Mouse (Mus musculus) ES-E14 (cell line): ENCODE data around the gene Irs1. TPM values are rescaled to one million over a fixed set of nuclear protein-coding genes. Genes with fewer than 3 reads are reported as not detected.

Source experiments
- DNase-seq: peaks from one replicate; pipeline ENCODE4 v3.0.0-alpha.2; 2013; ENCODE audit warnings: low read depth, low spot score
- H3K27ac ChIP-seq: 2 replicates; pipeline ENCODE4 v1.5.1; 2012; ENCODE audit warnings: low read depth, mild to moderate bottlenecking, low read length, moderate library complexity, mixed read lengths; ENCODE audit not compliant: poor library complexity, insufficient read depth, severe bottlenecking
- H3K36me3 ChIP-seq: 2 replicates; pipeline ENCODE4 v1.6.1; 2012; ENCODE audit warnings: mild to moderate bottlenecking, low read length, moderate library complexity, mixed read lengths; ENCODE audit not compliant: control insufficient read depth, poor library complexity, insufficient read depth, severe bottlenecking
- H3K4me1 ChIP-seq, 2 experiments: fragments of 150-350 bp in 1 of 2; sonication (generic) in 1 of 2; 2 replicates each; pipeline ENCODE4 v1.6.1; 2012; ENCODE audit warnings: low read length in 2 of 2, mild to moderate bottlenecking in 1 of 2, mixed read lengths in 1 of 2; ENCODE audit not compliant: control insufficient read depth in 2 of 2, insufficient read depth in 2 of 2, poor library complexity in 1 of 2
- H3K4me3 ChIP-seq, 2 experiments: fragments of 150-350 bp in 1 of 2; sonication (generic) in 1 of 2; 2 replicates each; pipeline ENCODE4 v1.5.1; 2012; ENCODE audit warnings: low read length in 2 of 2, low read depth in 1 of 2, mild to moderate bottlenecking in 1 of 2, mixed read lengths in 1 of 2; ENCODE audit not compliant: insufficient read depth in 1 of 2, poor library complexity in 1 of 2, severe bottlenecking in 1 of 2
- H3K9ac ChIP-seq: 2 replicates; pipeline ENCODE4 v1.6.1; 2012; ENCODE audit warnings: low read depth, mild to moderate bottlenecking, low read length, mixed read lengths; ENCODE audit not compliant: poor library complexity, insufficient read depth, severe bottlenecking
- H3K9me3 ChIP-seq: fragments of 150-350 bp; sonication (generic); 2 replicates; pipeline ENCODE4 v1.6.1; 2012; ENCODE audit warnings: low read depth, mild to moderate bottlenecking, low read length; ENCODE audit not compliant: control insufficient read depth, insufficient read depth
- CHD2 ChIP-seq: IDR thresholded peaks from 2 replicates; pipeline ENCODE4 v1.6.1; 2014; ENCODE audit warnings: mild to moderate bottlenecking, low read depth, low read length, inconsistent platforms
- HCFC1 ChIP-seq: IDR thresholded peaks from 2 replicates; pipeline ENCODE4 v1.6.1; 2012; ENCODE audit warnings: low read length, inconsistent platforms, borderline replicate concordance; ENCODE audit not compliant: insufficient read depth
- MAFK ChIP-seq: IDR thresholded peaks from 2 replicates; pipeline ENCODE4 v1.6.1; 2014; ENCODE audit warnings: mild to moderate bottlenecking, low read depth, low read length, inconsistent platforms; ENCODE audit not compliant: insufficient read depth
- ZC3H11A ChIP-seq: IDR thresholded peaks from 2 replicates; pipeline ENCODE4 v1.6.1; 2012; ENCODE audit warnings: low read depth, mild to moderate bottlenecking, inconsistent platforms, low read length, borderline replicate concordance
- ZNF384 ChIP-seq: IDR thresholded peaks from 2 replicates; pipeline ENCODE4 v1.6.1; 2012; ENCODE audit warnings: low read depth, low read length, inconsistent platforms
- in situ Hi-C, 2 experiments: fragments of 600-800 bp; cut with MboI; formaldehyde crosslinking; loops; one replicate each; pipeline ENCODE4 v1.15.1; 2025; ENCODE audit warnings: low sequenced_read_pairs in 2 of 2, inconsistent platforms in 1 of 2; ENCODE audit not compliant: unreplicated experiment in 2 of 2
- total RNA-seq: library from RNA; depleted of rRNA; stranded (reverse); fragments of 300-350 nt; gene quantifications from 2 replicates; pipeline ENCODE4 v1.2.3, GENCODE M21; 2012

Gene Irs1
- total RNA-seq, 1 experiment = 8.1 TPM

GRCm38 (mm10) chr1:82243260-82243825 is 47.9 kb downstream of the Irs1 start:
- Histone ChIP-seq H3K36me3 (no peaks in the 10 kb centered on the region), H3K9me3 (no peaks in the 10 kb centered on the region), H3K4me1 (no peaks in the 10 kb centered on the region), H3K27ac (no peak overlapping the region), H3K9ac (no peak overlapping the region), H3K4me3 (no peak overlapping the region)
- DNase-seq = no peak
- in situ Hi-C loops = no loop called here
- TF ChIP-seq CHD2 = no peak

- no peak overlapping the region for H3K9ac ChIP-seq
- no peaks in the 10 kb centered on the region for H3K36me3 ChIP-seq
- in situ Hi-C loops = no loop called here
- H3K4me3 ChIP-seq = no peak overlapping the region
- no peaks in the 10 kb centered on the region for H3K4me1 ChIP-seq
- no peaks in the 10 kb centered on the region for H3K9me3 ChIP-seq
- no peak for TF ChIP-seq CHD2
- TF ChIP-seq ZC3H11A = no peak
- TF ChIP-seq MAFK = no peak
- TF ChIP-seq ZNF384 = no peak
- no peak for TF ChIP-seq HCFC1
- DNase-seq = no peak
- H3K27ac ChIP-seq = no peak overlapping the region
Measured at GRCm38 (mm10) chr1:82239409-82240201, 51.6 kb downstream of the Irs1 start.

GRCm38 (mm10) chr1:82238245-82238644 is 53.0 kb downstream of the Irs1 start:
- Histone ChIP-seq H3K4me1 (no peaks in the 10 kb centered on the region), H3K9me3 (no peaks in the 10 kb centered on the region), H3K4me3 (no peak overlapping the region), H3K9ac (no peak overlapping the region), H3K36me3 (no peaks in the 10 kb centered on the region), H3K27ac (no peak overlapping the region)
- TF ChIP-seq MAFK (no peak), ZNF384 (no peak), HCFC1 (no peak), CHD2 (no peak), ZC3H11A (no peak)
- in situ Hi-C loops = no loop called here
- no peak for DNase-seq

GRCm38 (mm10) chr1:82235455-82236104 is 55.6 kb downstream of the Irs1 start:
- H3K27ac ChIP-seq = no peak overlapping the region
- H3K36me3 ChIP-seq = no peaks in the 10 kb centered on the region
- DNase-seq = no peak
- H3K4me3 ChIP-seq = no peak overlapping the region
- TF ChIP-seq MAFK (no peak), ZC3H11A (no peak), CHD2 (no peak), ZNF384 (no peak), HCFC1 (no peak)
- no peak overlapping the region for H3K9ac ChIP-seq
- H3K4me1 ChIP-seq = no peaks in the 10 kb centered on the region
- in situ Hi-C loops = no loop called here
- H3K9me3 ChIP-seq = no peaks in the 10 kb centered on the region

- TF ChIP-seq MAFK (no peak), ZNF384 (no peak), CHD2 (no peak), ZC3H11A (no peak), HCFC1 (no peak)
- Histone ChIP-seq H3K9ac (no peak overlapping the region), H3K4me3 (no peak overlapping the region), H3K36me3 (no peaks in the 10 kb centered on the region), H3K27ac (no peak overlapping the region), H3K4me1 (no peaks in the 10 kb centered on the region), H3K9me3 (no peaks in the 10 kb centered on the region)
- DNase-seq = no peak
- in situ Hi-C loops = no loop called here
Measured at GRCm38 (mm10) chr1:82234616-82235015, 56.6 kb downstream of the Irs1 start.
